Mouse (Mus musculus) frontal cortex, adult 2 months (tissue): ENCODE data around the gene Vmn2r110. TPM values are rescaled to one million over a fixed set of nuclear protein-coding genes. Genes with fewer than 3 reads are reported as not detected.

Experiments
- DNase-seq, 2 experiments: peaks; one replicate each; pipeline ENCODE4 v3.0.0; 2022; ENCODE audit warnings: low spot score in 1 of 2; ENCODE audit errors: extremely low spot score in 1 of 2
- polyA plus RNA-seq: library from polyadenylated mRNA; depleted of rRNA; stranded (reverse); fragments of >200 nt; gene quantifications from 2 replicates; pipeline ENCODE4 v1.2.3, GENCODE M21; 2012; rRNA removed

Gene Vmn2r110
- not detected in 2 replicates for polyA plus RNA-seq

- no peak for DNase-seq
Measured at GRCm38 (mm10) chr17:20596323-20596722, at the start of gene Vmn2r110. Gene Vmn2r110, minus strand, starts transcription at chr17:20596423.

DNA sequence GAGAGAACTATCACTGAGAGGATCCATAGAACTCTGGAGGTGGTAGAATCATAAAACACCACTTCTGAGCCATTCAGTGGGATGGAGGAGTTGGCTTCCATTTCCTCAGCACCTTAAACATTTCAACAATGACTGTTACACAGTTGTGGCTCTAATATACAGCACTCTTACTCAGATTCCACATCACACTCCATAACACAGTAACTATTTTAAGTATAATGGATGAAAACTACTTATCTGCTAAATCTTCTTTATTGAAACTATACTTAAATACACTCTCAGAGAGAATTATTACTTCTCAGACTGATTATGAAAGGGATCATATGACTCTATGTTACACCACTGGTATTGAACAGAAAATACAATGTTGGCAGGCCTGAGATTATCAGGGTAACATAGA lies 28.6 kb upstream of the Vmn2r110 start, which contains the start of gene Fpr-rs3:
Gene Fpr-rs3 (minus strand): TSS at position 101 of the 400 bp plus-strand sequence.
- no peak for DNase-seq

GRCm38 (mm10) chr17:20564656-20565055 lies 31.6 kb downstream of the Vmn2r110 start, which contains the start of gene Vmn2r109:
Gene Vmn2r109, minus strand, starts transcription at chr17:20564756.
- no peak for DNase-seq

Other genes with a start within 250 kb of the Vmn2r110 start
- not detected in 2 replicates for gene Vmn1r224, start 182.3 kb downstream of the Vmn2r110 start, polyA plus RNA-seq
- gene Vmn2r108, start 115.1 kb downstream of the Vmn2r110 start, polyA plus RNA-seq, result not detected in 2 replicates
- gene Vmn1r225, start 98.3 kb downstream of the Vmn2r110 start, polyA plus RNA-seq, result not detected in 2 replicates
- not detected in 2 replicates for gene Vmn2r109, start 31.7 kb downstream of the Vmn2r110 start, polyA plus RNA-seq
- not detected in 2 replicates for gene Fpr-rs3, start 28.5 kb upstream of the Vmn2r110 start, polyA plus RNA-seq
- not detected in 2 replicates for gene Vmn1r226, start 86.4 kb upstream of the Vmn2r110 start, polyA plus RNA-seq
- not detected in 2 replicates for gene Vmn1r227, start 133.4 kb upstream of the Vmn2r110 start, polyA plus RNA-seq
- not detected in 2 replicates for gene Vmn1r228, start 189.7 kb upstream of the Vmn2r110 start, polyA plus RNA-seq
- gene Vmn1r229, start 215.1 kb upstream of the Vmn2r110 start, polyA plus RNA-seq, result not detected in 2 replicates
- not detected in 2 replicates for gene Vmn1r230, start 244.0 kb upstream of the Vmn2r110 start, polyA plus RNA-seq